Mouse (Mus musculus): ENCODE measurements around the gene Doxl2. TPM values are rescaled to one million over a fixed set of nuclear protein-coding genes. Genes with fewer than 3 reads are reported as not detected.

Doxl2 gene
- polyA plus RNA-seq, 1 experiment, result 0.04 TPM

DNA sequence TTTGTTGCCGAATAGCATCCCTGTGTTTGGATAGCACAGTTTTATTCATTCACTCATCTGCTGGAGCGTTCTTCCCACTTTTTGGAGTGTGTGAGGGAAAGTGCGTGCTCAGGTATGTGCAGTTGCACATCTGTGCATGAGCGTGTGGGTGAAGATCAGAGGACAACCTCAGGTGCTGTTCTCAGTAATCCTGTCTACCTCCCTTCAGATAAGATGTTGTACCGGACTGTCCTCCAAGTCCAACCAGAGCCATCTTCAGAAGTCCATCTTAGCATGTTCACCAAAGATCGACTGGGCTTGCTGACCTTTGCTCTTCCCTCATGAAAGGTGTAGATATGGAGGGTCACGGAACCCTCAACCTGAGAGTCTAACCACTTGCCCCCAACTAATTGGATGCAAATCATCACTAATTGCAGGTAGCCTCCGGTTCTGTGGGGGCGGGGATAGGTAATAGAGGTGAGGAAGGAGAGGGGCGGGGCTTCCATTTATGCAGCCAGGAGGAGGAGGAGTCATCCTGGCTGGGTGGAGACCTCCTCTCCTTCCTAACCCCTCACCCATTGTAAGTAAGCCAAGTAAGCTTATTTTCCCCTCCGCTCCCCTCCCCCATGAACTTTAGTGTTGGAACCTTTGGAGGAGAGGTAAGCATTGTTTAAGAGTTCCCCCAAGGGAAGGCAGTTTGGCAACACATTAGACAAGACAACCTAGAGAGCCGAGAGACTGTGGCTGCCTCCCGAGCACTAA is 33.8 kb downstream of the Doxl2 start:
- TF ChIP-seq GATA1 (IDR thresholded peaks at IDR 0.05; ENCODE audit: low read length), result no peak
- no peak for TF ChIP-seq TAL1 (IDR thresholded peaks at IDR 0.05; ENCODE audit: low read length)
- H3K27me3 ChIP-seq (ENCODE audit: control insufficient read depth), result no peaks in the 10 kb centered on the region
- peaks cover 2% of the 10 kb centered on the region; the same call in 1 of the 2 replicates for H3K4me1 ChIP-seq (ENCODE audit: control insufficient read depth)
- no peak overlapping the region for H3K4me3 ChIP-seq (replicated peaks)
- H3K36me3 ChIP-seq (ENCODE audit: control insufficient read depth), result no peaks in the 10 kb centered on the region
- H3K9me3 ChIP-seq (ENCODE audit: control insufficient read depth, low read length), result peaks cover 8% of the 10 kb centered on the region; the same call in 1 of the 2 replicates

DNA sequence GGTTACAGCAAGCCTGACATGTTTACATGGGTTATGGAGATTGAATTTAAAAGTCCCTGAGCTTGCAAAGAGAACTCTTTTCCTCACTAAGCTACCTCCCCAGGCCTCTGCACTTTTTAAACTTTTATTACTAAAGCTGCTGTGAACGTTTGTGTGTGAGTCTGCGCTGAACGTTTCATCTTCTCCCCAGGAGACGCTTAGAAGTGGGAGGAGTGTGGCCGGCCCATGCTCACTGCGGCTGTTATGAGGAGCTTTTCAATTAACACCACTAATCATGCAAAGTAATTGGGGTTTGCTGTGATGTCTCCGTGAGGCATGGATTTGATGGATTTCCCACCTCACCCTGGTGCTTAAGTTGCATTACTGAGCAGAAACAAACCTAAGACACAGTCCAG is 34.4 kb downstream of the Doxl2 start:
- H3K4me3 ChIP-seq (replicated peaks), result no peak overlapping the region
- no peaks in the 10 kb centered on the region for H3K27me3 ChIP-seq (ENCODE audit: control insufficient read depth)
- H3K4me1 ChIP-seq (ENCODE audit: control insufficient read depth), result peaks cover 2% of the 10 kb centered on the region; the same call in 1 of the 2 replicates
- H3K9me3 ChIP-seq (ENCODE audit: control insufficient read depth, low read length), result peaks cover 8% of the 10 kb centered on the region; the same call in 1 of the 2 replicates
- TF ChIP-seq GATA1 (IDR thresholded peaks at IDR 0.05; ENCODE audit: low read length) (no peak), TAL1 (IDR thresholded peaks at IDR 0.05; ENCODE audit: low read length) (no peak)
- H3K36me3 ChIP-seq (ENCODE audit: control insufficient read depth), result no peaks in the 10 kb centered on the region

DNA sequence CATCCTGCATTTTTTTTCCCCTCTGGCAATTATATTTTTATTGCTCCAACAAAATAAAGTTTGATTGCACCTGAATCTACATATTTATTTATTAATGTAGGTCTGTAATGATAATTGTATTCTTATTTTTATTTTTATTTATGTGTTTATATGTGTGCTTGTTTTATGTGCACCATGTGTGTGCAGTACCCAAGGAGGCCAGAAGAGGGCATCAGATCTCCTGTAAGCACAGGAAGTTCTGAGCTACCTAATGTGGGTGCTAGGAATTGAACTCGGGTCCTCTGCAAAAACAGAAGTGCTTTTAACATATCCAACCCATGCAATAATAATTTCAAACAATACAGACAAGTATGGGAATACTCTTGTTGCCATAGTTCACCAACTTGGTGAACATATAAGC is 34.9 kb downstream of the Doxl2 start:
- TF ChIP-seq GATA1 (IDR thresholded peaks at IDR 0.05; ENCODE audit: low read length) (no peak), TAL1 (IDR thresholded peaks at IDR 0.05; ENCODE audit: low read length) (no peak)
- H3K4me3 ChIP-seq (replicated peaks), result no peak overlapping the region
- no peaks in the 10 kb centered on the region for H3K36me3 ChIP-seq (ENCODE audit: control insufficient read depth)
- no peaks in the 10 kb centered on the region for H3K27me3 ChIP-seq (ENCODE audit: control insufficient read depth)
- H3K4me1 ChIP-seq (ENCODE audit: control insufficient read depth), result peaks cover 2% of the 10 kb centered on the region; the same call in 1 of the 2 replicates
- peaks cover 8% of the 10 kb centered on the region; the same call in 1 of the 2 replicates for H3K9me3 ChIP-seq (ENCODE audit: control insufficient read depth, low read length)

DNA sequence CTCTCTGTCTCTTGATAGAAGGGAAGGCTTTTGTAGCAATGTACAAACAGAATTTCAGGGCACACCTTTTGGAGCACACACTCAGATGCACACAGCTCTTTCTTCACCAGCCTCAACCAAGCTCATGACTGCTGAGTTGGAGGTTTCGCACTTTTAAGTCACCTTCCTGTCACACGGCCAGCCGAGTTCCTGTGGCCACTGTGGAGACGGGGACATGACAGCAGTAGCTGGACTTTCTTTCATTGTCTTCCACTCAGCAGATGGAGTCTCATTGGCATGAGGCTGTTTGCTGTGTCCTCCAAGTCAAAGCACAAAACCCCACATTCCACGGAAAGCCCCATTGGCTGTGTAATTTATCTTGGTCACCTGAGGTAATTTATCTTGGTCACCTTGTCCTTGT is 36.4 kb downstream of the Doxl2 start:
- Histone ChIP-seq H3K36me3 (ENCODE audit: control insufficient read depth) (no peaks in the 10 kb centered on the region), H3K27me3 (ENCODE audit: control insufficient read depth) (no peaks in the 10 kb centered on the region), H3K4me3 (replicated peaks) (no peak overlapping the region), H3K9me3 (ENCODE audit: control insufficient read depth, low read length) (peaks cover 8% of the 10 kb centered on the region; the same call in 1 of the 2 replicates), H3K4me1 (ENCODE audit: control insufficient read depth) (peaks cover 2% of the 10 kb centered on the region; the same call in 1 of the 2 replicates)
- no peak for TF ChIP-seq GATA1 (IDR thresholded peaks at IDR 0.05; ENCODE audit: low read length)
- no peak for TF ChIP-seq TAL1 (IDR thresholded peaks at IDR 0.05; ENCODE audit: low read length)

DNA sequence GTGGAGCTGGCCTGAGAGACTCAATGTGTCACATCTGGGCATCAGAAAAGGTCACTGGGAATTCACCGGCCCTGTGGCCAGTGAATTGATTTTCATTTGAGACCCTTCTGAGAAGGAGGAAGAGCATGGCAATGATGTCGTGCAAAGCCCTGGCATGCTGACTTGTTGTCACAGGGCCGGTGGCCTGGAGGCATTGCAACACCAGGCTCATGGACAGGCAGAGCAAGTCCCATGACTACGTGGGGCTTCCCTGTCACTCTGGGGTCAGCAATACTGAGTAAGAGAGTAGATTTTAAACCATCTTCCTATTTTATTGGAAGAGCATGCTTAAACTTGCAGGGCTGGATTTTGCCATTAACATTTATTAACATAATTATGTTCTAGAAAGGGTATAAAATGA is 38.3 kb downstream of the Doxl2 start:
- no peaks in the 10 kb centered on the region for H3K27me3 ChIP-seq (ENCODE audit: control insufficient read depth)
- TF ChIP-seq TAL1 (IDR thresholded peaks at IDR 0.05; ENCODE audit: low read length) (no peak), GATA1 (IDR thresholded peaks at IDR 0.05; ENCODE audit: low read length) (no peak)
- peaks cover 2% of the 10 kb centered on the region; the same call in 1 of the 2 replicates for H3K4me1 ChIP-seq (ENCODE audit: control insufficient read depth)
- H3K4me3 ChIP-seq (replicated peaks), result no peak overlapping the region
- H3K36me3 ChIP-seq (ENCODE audit: control insufficient read depth), result no peaks in the 10 kb centered on the region
- peaks cover 8% of the 10 kb centered on the region; the same call in 1 of the 2 replicates for H3K9me3 ChIP-seq (ENCODE audit: control insufficient read depth, low read length)

DNA sequence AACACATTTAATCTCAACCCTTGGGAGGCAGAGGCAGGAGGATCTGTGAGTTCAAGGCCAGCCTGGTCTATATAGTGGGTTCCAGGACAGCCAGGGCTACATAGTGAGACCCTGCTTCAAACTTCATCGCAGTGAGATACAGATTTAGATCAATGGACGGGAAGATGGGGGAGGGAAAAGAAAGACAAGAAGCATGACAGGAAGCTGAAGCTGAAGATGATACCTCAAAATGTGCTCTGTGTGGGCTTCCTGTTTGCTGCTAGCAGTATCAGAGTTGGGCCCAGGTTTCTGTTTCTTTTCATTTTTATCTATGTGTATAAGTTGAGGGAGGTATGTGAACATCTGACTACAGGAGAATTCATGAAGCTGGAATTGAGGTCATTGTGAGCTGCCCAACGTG is 38.7 kb downstream of the Doxl2 start:
- Histone ChIP-seq H3K36me3 (ENCODE audit: control insufficient read depth) (no peaks in the 10 kb centered on the region), H3K27me3 (ENCODE audit: control insufficient read depth) (no peaks in the 10 kb centered on the region), H3K4me3 (replicated peaks) (no peak overlapping the region), H3K4me1 (ENCODE audit: control insufficient read depth) (no peaks in the 10 kb centered on the region), H3K9me3 (ENCODE audit: control insufficient read depth, low read length) (peaks cover 8% of the 10 kb centered on the region; the same call in 1 of the 2 replicates)
- TF ChIP-seq GATA1 (IDR thresholded peaks at IDR 0.05; ENCODE audit: low read length) (no peak), TAL1 (IDR thresholded peaks at IDR 0.05; ENCODE audit: low read length) (no peak)

DNA sequence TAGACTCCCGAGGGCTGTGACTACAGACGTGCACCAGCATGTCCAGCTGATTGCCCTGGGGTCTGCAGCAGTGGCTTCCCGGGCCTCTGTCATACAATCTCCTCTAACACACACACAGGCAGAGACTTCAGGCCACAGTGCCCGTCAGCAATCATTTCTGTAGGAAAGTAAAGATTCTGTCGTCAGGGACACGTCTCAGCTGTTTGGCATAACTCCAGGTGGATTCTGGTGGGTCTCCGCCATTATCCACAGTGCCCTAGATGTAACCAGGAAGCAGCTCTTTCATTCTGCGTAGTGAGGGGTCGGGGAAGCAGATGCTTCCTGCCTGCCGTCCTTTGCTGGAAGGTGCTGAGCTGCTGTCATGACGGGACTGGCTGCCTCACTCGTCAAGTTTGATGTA is 42.4 kb downstream of the Doxl2 start:
- TF ChIP-seq TAL1 (IDR thresholded peaks at IDR 0.05; ENCODE audit: low read length) (no peak), GATA1 (IDR thresholded peaks at IDR 0.05; ENCODE audit: low read length) (no peak)
- Histone ChIP-seq H3K36me3 (ENCODE audit: control insufficient read depth) (no peaks in the 10 kb centered on the region), H3K4me1 (ENCODE audit: control insufficient read depth) (no peaks in the 10 kb centered on the region), H3K4me3 (replicated peaks) (no peak overlapping the region), H3K27me3 (ENCODE audit: control insufficient read depth) (no peaks in the 10 kb centered on the region), H3K9me3 (ENCODE audit: control insufficient read depth, low read length) (no peaks in the 10 kb centered on the region)

DNA sequence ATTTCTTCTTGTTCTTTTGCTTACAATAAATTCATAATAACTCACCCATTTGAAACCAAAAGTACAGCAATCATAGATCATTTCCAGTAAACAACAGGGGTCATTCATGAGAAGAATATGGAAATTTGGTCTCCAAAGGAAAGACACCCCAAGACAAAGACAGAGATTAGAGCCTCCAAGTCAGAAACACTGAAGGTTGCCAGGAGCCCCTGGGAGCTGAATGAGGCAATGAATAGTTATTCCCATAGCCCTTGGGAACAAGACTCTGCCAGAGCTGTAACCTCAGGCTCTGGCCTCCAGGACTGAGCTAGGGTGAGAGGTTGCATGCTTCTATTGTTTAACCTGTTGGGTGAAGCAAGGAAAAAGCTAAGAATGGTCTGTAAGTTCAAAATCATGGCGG is 44.6 kb downstream of the Doxl2 start:
- no peaks in the 10 kb centered on the region for H3K4me1 ChIP-seq (ENCODE audit: control insufficient read depth)
- H3K4me3 ChIP-seq (replicated peaks), result no peak overlapping the region
- TF ChIP-seq TAL1 (IDR thresholded peaks at IDR 0.05; ENCODE audit: low read length) (no peak), GATA1 (IDR thresholded peaks at IDR 0.05; ENCODE audit: low read length) (no peak)
- no peaks in the 10 kb centered on the region for H3K36me3 ChIP-seq (ENCODE audit: control insufficient read depth)
- no peaks in the 10 kb centered on the region for H3K27me3 ChIP-seq (ENCODE audit: control insufficient read depth)
- H3K9me3 ChIP-seq (ENCODE audit: control insufficient read depth, low read length), result no peaks in the 10 kb centered on the region

DNA sequence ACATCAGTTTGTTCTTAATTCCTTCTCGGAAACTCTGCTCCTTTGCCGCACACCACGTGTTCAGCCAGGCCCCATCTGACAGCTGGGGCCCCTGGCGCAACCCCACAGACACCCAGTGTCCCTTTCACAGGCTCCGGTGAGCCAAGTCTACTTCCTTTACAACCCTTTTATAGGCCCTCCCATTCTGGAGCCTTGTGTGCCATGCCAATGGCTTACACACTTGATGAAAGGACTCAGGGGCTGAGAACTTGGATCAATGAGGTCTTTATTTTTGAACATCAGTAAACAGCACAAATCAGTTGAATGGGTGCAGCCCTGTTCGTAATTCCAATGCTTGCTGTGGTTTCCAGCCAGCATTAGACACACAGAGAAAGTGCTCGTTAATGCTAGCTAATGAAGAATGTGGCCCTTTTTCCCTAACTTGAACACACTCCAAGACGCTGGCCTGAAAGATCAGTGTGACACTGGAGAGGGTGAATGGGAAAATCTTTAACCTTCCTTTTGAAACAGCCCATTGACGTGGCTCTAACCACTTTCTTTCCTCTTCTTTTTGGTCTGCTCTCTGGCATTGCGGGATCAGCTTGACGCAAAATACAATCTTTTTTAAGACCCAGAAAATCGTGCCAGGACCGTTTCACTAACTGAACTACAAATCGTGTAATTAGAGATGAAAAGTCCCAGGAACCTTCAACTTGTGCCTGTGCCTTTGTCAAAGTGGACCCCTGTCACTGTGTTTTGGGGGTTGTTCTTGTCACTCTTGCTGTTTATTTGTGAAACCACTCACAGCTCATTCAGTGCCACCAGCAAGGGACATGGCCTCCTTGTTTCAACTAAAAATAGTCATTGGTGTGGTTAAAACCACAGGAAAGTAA is 46.6 kb downstream of the Doxl2 start:
- no peaks in the 10 kb centered on the region for H3K36me3 ChIP-seq (ENCODE audit: control insufficient read depth)
- no peak overlapping the region for H3K4me3 ChIP-seq (replicated peaks)
- H3K9me3 ChIP-seq (ENCODE audit: control insufficient read depth, low read length), result no peaks in the 10 kb centered on the region
- TF ChIP-seq TAL1 (IDR thresholded peaks at IDR 0.05; ENCODE audit: low read length), result no peak
- no peak for TF ChIP-seq GATA1 (IDR thresholded peaks at IDR 0.05; ENCODE audit: low read length)
- H3K4me1 ChIP-seq (ENCODE audit: control insufficient read depth), result no peaks in the 10 kb centered on the region
- H3K27me3 ChIP-seq (ENCODE audit: control insufficient read depth), result no peaks in the 10 kb centered on the region

All from erythroblast, embryonic 14.5 days (primary cell).